Mouse (Mus musculus) heart, embryonic 10.5 days (tissue): Measurements from ENCODE around the gene Slc27a3. TPM values are rescaled to one million over a fixed set of nuclear protein-coding genes. Genes with fewer than 3 reads are reported as not detected.

Experiments used
- DNase-seq: peaks from one replicate; pipeline ENCODE4 v3.0.0-alpha.2; 2017; ENCODE audit warnings: low spot score
- H3K27ac ChIP-seq: fragments of 300-500 bp; sonication (generic); 2 replicates; pipeline ENCODE4 v1.5.1; 2016; ENCODE audit warnings: mild to moderate bottlenecking
- H3K27me3 ChIP-seq: fragments of 300-500 bp; sonication (generic); 2 replicates; pipeline ENCODE4 v1.6.1; 2016; ENCODE audit warnings: mild to moderate bottlenecking; ENCODE audit not compliant: poor library complexity, insufficient read depth, severe bottlenecking
- H3K36me3 ChIP-seq: fragments of 300-500 bp; sonication (generic); 2 replicates; pipeline ENCODE4 v1.6.1; 2016; ENCODE audit warnings: mild to moderate bottlenecking, moderate library complexity
- H3K4me1 ChIP-seq: fragments of 300-500 bp; sonication (generic); 2 replicates; pipeline ENCODE4 v1.6.1; 2016; ENCODE audit warnings: mild to moderate bottlenecking
- H3K4me3 ChIP-seq: fragments of 300-500 bp; sonication (generic); 2 replicates; pipeline ENCODE4 v1.5.1; 2016; ENCODE audit warnings: mild to moderate bottlenecking, moderate library complexity
- H3K9me3 ChIP-seq: fragments of 300-500 bp; sonication (generic); 2 replicates; pipeline ENCODE4 v1.6.1; 2016; ENCODE audit warnings: mild to moderate bottlenecking, moderate library complexity
- WGBS: fragments of 180-500 bp; shearing (Covaris S2); methylation state at CpG from one replicate; pipeline ENCODE4 v1.1.7; 2016; 5-methylcytosine and 5-hydroxymethylcytosine counted together
- polyA plus RNA-seq: library from polyadenylated mRNA; unstranded; fragments of >200 nt; fragmentation: Nextera tagmentation; extraction: Ambion mirVana; gene quantifications from 2 replicates; pipeline ENCODE4 v1.2.1, GENCODE M21; 2016

The Slc27a3 gene
- polyA plus RNA-seq, result 12.6 and 19.9 TPM in 2 replicates

GRCm38 (mm10) chr3:90389511-90390490, at the start of gene Slc27a3:
Gene Slc27a3, minus strand, starts transcription at chr3:90389938.
- no peak for DNase-seq
- Histone ChIP-seq H3K9me3 (no peaks in the 10 kb centered on the region), H3K4me3 (peak within 1 kb of the TSS; percentile 68), H3K27ac (peak within 1 kb of the TSS; percentile 85), H3K36me3 (peaks cover 65% of the 10 kb centered on the region), H3K4me1 (peaks cover 54% of the 10 kb centered on the region), H3K27me3 (no peaks in the 10 kb centered on the region)
- whole genome bisulfite sequencing, result 1% methylated on average over 55 of the region's 55 CpGs

- Histone ChIP-seq H3K27me3 (no peaks in the 10 kb centered on the region), H3K4me1 (peaks cover 2% of the 10 kb centered on the region), H3K4me3 (no peak overlapping the region), H3K36me3 (no peaks in the 10 kb centered on the region), H3K9me3 (no peaks in the 10 kb centered on the region), H3K27ac (no peak overlapping the region)
- 63% methylated on average over 4 of the region's 4 CpGs for WGBS
- no peak for DNase-seq
Measured at GRCm38 (mm10) chr3:90437131-90437530, 47.4 kb upstream of the Slc27a3 start.

GRCm38 (mm10) chr3:90434073-90434730, 44.5 kb upstream of the Slc27a3 start:
- WGBS, result 57% methylated on average over 11 of the region's 11 CpGs
- Histone ChIP-seq H3K9me3 (no peaks in the 10 kb centered on the region), H3K27ac (peak overlapping the region; percentile 96), H3K4me1 (peaks cover 28% of the 10 kb centered on the region), H3K4me3 (peak overlapping the region; percentile 76), H3K36me3 (peaks cover 11% of the 10 kb centered on the region), H3K27me3 (no peaks in the 10 kb centered on the region)
- DNase-seq, result no peak

- Histone ChIP-seq H3K27me3 (no peaks in the 10 kb centered on the region), H3K4me1 (peaks cover 33% of the 10 kb centered on the region), H3K4me3 (peak within 1 kb of the TSS; percentile 76), H3K27ac (peak within 1 kb of the TSS; percentile 96), H3K36me3 (peaks cover 13% of the 10 kb centered on the region), H3K9me3 (no peaks in the 10 kb centered on the region)
- peak; percentile 100 for DNase-seq
- WGBS, result 1% methylated on average over 52 of the region's 52 CpGs
Measured at GRCm38 (mm10) chr3:90433381-90434020, 43.8 kb upstream of the Slc27a3 start, which contains the start of gene Ints3. Gene Ints3, minus strand, starts transcription at chr3:90433622.

GRCm38 (mm10) chr3:90432811-90433219, 43.1 kb upstream of the Slc27a3 start:
- Histone ChIP-seq H3K4me1 (peaks cover 37% of the 10 kb centered on the region), H3K27me3 (no peaks in the 10 kb centered on the region), H3K36me3 (peaks cover 13% of the 10 kb centered on the region), H3K4me3 (peak overlapping the region; percentile 76), H3K9me3 (no peaks in the 10 kb centered on the region), H3K27ac (peak overlapping the region; percentile 96)
- peak; percentile 84 for DNase-seq
- WGBS, result 0% methylated on average over 12 of the region's 12 CpGs

- H3K36me3 ChIP-seq, result peaks cover 13% of the 10 kb centered on the region
- peak overlapping the region; percentile 76 for H3K4me3 ChIP-seq
- WGBS, result 18% methylated on average over 2 of the region's 2 CpGs
- no peaks in the 10 kb centered on the region for H3K27me3 ChIP-seq
- DNase-seq, result no peak
- peak overlapping the region; percentile 96 for H3K27ac ChIP-seq
- peaks cover 40% of the 10 kb centered on the region for H3K4me1 ChIP-seq
- no peaks in the 10 kb centered on the region for H3K9me3 ChIP-seq
Measured at GRCm38 (mm10) chr3:90432348-90432747, 42.6 kb upstream of the Slc27a3 start.

GRCm38 (mm10) chr3:90429576-90429975, 39.8 kb upstream of the Slc27a3 start:
- DNase-seq, result peak; percentile 87
- no peaks in the 10 kb centered on the region for H3K9me3 ChIP-seq
- H3K27ac ChIP-seq, result no peak overlapping the region; the same call in 1 of the 2 replicates
- peaks cover 16% of the 10 kb centered on the region for H3K36me3 ChIP-seq
- peaks cover 41% of the 10 kb centered on the region for H3K4me1 ChIP-seq
- H3K27me3 ChIP-seq, result no peaks in the 10 kb centered on the region
- no peak overlapping the region for H3K4me3 ChIP-seq
- WGBS, result 75% methylated on average over 3 of the region's 3 CpGs

- H3K27me3 ChIP-seq, result no peaks in the 10 kb centered on the region
- DNase-seq, result no peak
- peaks cover 41% of the 10 kb centered on the region for H3K4me1 ChIP-seq
- H3K4me3 ChIP-seq, result no peak overlapping the region
- no peaks in the 10 kb centered on the region for H3K9me3 ChIP-seq
- 70% methylated on average over 6 of the region's 6 CpGs for WGBS
- H3K27ac ChIP-seq, result no peak overlapping the region; the same call in 1 of the 2 replicates
- H3K36me3 ChIP-seq, result peaks cover 30% of the 10 kb centered on the region
Measured at GRCm38 (mm10) chr3:90428186-90428585, 38.4 kb upstream of the Slc27a3 start.

GRCm38 (mm10) chr3:90427574-90427973, 37.8 kb upstream of the Slc27a3 start:
- no peak for DNase-seq
- H3K4me3 ChIP-seq, result no peak overlapping the region
- 0 out of 2 replicates have a peak overlapping the region, but pooled peaks have one; percentile 7 for H3K27ac ChIP-seq
- H3K4me1 ChIP-seq, result peaks cover 41% of the 10 kb centered on the region
- H3K27me3 ChIP-seq, result no peaks in the 10 kb centered on the region
- WGBS, result 69% methylated on average over 1 of the region's 1 CpGs
- peaks cover 36% of the 10 kb centered on the region for H3K36me3 ChIP-seq
- H3K9me3 ChIP-seq, result no peaks in the 10 kb centered on the region

- Histone ChIP-seq H3K27ac (no peak overlapping the region), H3K9me3 (no peaks in the 10 kb centered on the region), H3K4me1 (peaks cover 22% of the 10 kb centered on the region), H3K4me3 (no peak overlapping the region), H3K27me3 (no peaks in the 10 kb centered on the region), H3K36me3 (peaks cover 53% of the 10 kb centered on the region)
- no peak for DNase-seq
- WGBS, result 75% methylated on average over 2 of the region's 2 CpGs
Measured at GRCm38 (mm10) chr3:90425499-90425898, 35.8 kb upstream of the Slc27a3 start.

- DNase-seq, result no peak
- Histone ChIP-seq H3K27me3 (no peaks in the 10 kb centered on the region), H3K36me3 (peaks cover 61% of the 10 kb centered on the region), H3K27ac (no peak overlapping the region), H3K4me3 (no peak overlapping the region), H3K9me3 (no peaks in the 10 kb centered on the region), H3K4me1 (peaks cover 9% of the 10 kb centered on the region; the same call in 1 of the 2 replicates)
Measured at GRCm38 (mm10) chr3:90423549-90423948, 33.8 kb upstream of the Slc27a3 start.

GRCm38 (mm10) chr3:90420696-90421095, 31.0 kb upstream of the Slc27a3 start:
- H3K4me3 ChIP-seq, result no peak overlapping the region
- no peaks in the 10 kb centered on the region for H3K27me3 ChIP-seq
- no peak overlapping the region for H3K27ac ChIP-seq
- WGBS, result 93% methylated on average over 6 of the region's 6 CpGs
- DNase-seq, result no peak
- peaks cover 86% of the 10 kb centered on the region for H3K36me3 ChIP-seq
- H3K9me3 ChIP-seq, result no peaks in the 10 kb centered on the region
- no peaks in the 10 kb centered on the region for H3K4me1 ChIP-seq
